Mouse (Mus musculus) intestine, embryonic 15.5 days (tissue): ENCODE results near the gene Dnajb13. TPM values are rescaled to one million over a fixed set of nuclear protein-coding genes. Genes with fewer than 3 reads are reported as not detected.

Experiments
- ATAC-seq: fragments of 200-750 bp; cut with Nextera tagmentation; 2 replicates; pipeline ENCODE4 v1.8.0; 2017; ENCODE audit warnings: moderate TSS enrichment, moderate library complexity
- H3K27ac ChIP-seq: fragments of 300-500 bp; sonication (generic); 2 replicates; pipeline ENCODE4 v1.5.1; 2015; ENCODE audit warnings: mild to moderate bottlenecking, inconsistent platforms
- H3K27me3 ChIP-seq: fragments of 300-500 bp; sonication (generic); replicated peaks from 2 replicates; pipeline ENCODE4 v1.6.1; 2015; ENCODE audit warnings: inconsistent platforms
- H3K36me3 ChIP-seq: fragments of 300-500 bp; sonication (generic); 2 replicates; pipeline ENCODE4 v1.6.1; 2015; ENCODE audit warnings: inconsistent platforms
- H3K4me1 ChIP-seq: fragments of 300-500 bp; sonication (generic); replicated peaks from 2 replicates; pipeline ENCODE4 v1.6.1; 2015; ENCODE audit warnings: inconsistent platforms
- H3K4me2 ChIP-seq: fragments of 300-500 bp; sonication (generic); replicated peaks from 2 replicates; pipeline ENCODE4 v1.6.1; 2015; ENCODE audit warnings: mild to moderate bottlenecking, inconsistent platforms
- H3K4me3 ChIP-seq: fragments of 300-500 bp; sonication (generic); replicated peaks from 2 replicates; pipeline ENCODE4 v1.5.1; 2015; ENCODE audit warnings: inconsistent platforms
- H3K9ac ChIP-seq: fragments of 300-500 bp; sonication (generic); 2 replicates; pipeline ENCODE4 v1.6.1; 2015; ENCODE audit warnings: inconsistent platforms
- H3K9me3 ChIP-seq: fragments of 300-500 bp; sonication (generic); 2 replicates; pipeline ENCODE4 v1.6.1; 2016; ENCODE audit warnings: inconsistent platforms
- WGBS: fragments of 180-500 bp; shearing (Covaris S2); methylation state at CpG from one replicate; pipeline ENCODE4 v1.1.7; 2015; 5-methylcytosine and 5-hydroxymethylcytosine counted together
- polyA plus RNA-seq: library from polyadenylated mRNA; unstranded; fragments of >200 nt; fragmentation: Nextera tagmentation; extraction: Ambion mirVana; gene quantifications from 2 replicates; pipeline ENCODE4 v1.2.1, GENCODE M21; 2015

The Dnajb13 gene
- polyA plus RNA-seq, 1 experiment from 2014 or later: 0.41 TPM

GRCm38 (mm10) chr7:100479823-100480164, 35.0 kb downstream of the Dnajb13 start:
- no peak for ATAC-seq
- H3K27ac ChIP-seq: no peak overlapping the region

GRCm38 (mm10) chr7:100479100-100479822, 35.5 kb downstream of the Dnajb13 start:
- Histone ChIP-seq H3K9me3 (no peaks in the 10 kb centered on the region), H3K9ac (no peak overlapping the region), H3K27ac (no peak overlapping the region), H3K27me3 (no peaks in the 10 kb centered on the region), H3K4me3 (no peak overlapping the region), H3K4me2 (no peak overlapping the region), H3K36me3 (no peaks in the 10 kb centered on the region), H3K4me1 (no peaks in the 10 kb centered on the region)
- WGBS: 78% methylated on average over 20 of the region's 20 CpGs
- no peak for ATAC-seq

More at GRCm38 (mm10) chr7:100479823-100480164, 35.0 kb downstream of the Dnajb13 start:
- H3K27me3 ChIP-seq: no peaks in the 10 kb centered on the region
- no peak overlapping the region for H3K9ac ChIP-seq
- no peak overlapping the region for H3K4me2 ChIP-seq
- 61% methylated on average over 15 of the region's 15 CpGs for WGBS
- H3K4me3 ChIP-seq: no peak overlapping the region
- H3K9me3 ChIP-seq: no peaks in the 10 kb centered on the region
- H3K4me1 ChIP-seq: no peaks in the 10 kb centered on the region
- H3K36me3 ChIP-seq: no peaks in the 10 kb centered on the region

GRCm38 (mm10) chr7:100474680-100475079, 40.1 kb downstream of the Dnajb13 start:
- H3K36me3 ChIP-seq: 0 out of 2 replicates have a peak, but pooled peaks cover 2% of the 10 kb centered on the region
- H3K27ac ChIP-seq: no peak overlapping the region
- no peaks in the 10 kb centered on the region for H3K4me1 ChIP-seq
- no peak overlapping the region for H3K9ac ChIP-seq
- H3K27me3 ChIP-seq: no peaks in the 10 kb centered on the region
- no peak for ATAC-seq
- H3K9me3 ChIP-seq: no peaks in the 10 kb centered on the region
- H3K4me2 ChIP-seq: no peak overlapping the region
- 39% methylated on average over 1 of the region's 1 CpGs for WGBS
- H3K4me3 ChIP-seq: no peak overlapping the region

GRCm38 (mm10) chr7:100473846-100474454, 40.8 kb downstream of the Dnajb13 start:
- H3K9ac ChIP-seq: no peak overlapping the region
- H3K4me2 ChIP-seq: no peak overlapping the region
- no peak overlapping the region for H3K27ac ChIP-seq
- ATAC-seq: no peak
- 0 out of 2 replicates have a peak, but pooled peaks cover 2% of the 10 kb centered on the region for H3K36me3 ChIP-seq
- WGBS: 75% methylated on average over 9 of the region's 9 CpGs
- no peaks in the 10 kb centered on the region for H3K4me1 ChIP-seq
- no peaks in the 10 kb centered on the region for H3K9me3 ChIP-seq
- no peak overlapping the region for H3K4me3 ChIP-seq
- no peaks in the 10 kb centered on the region for H3K27me3 ChIP-seq

GRCm38 (mm10) chr7:100472777-100473176, 42.0 kb downstream of the Dnajb13 start, which contains the start of gene Ucp3:
TSS of gene Ucp3 (plus strand) at chr7:100472990.
- H3K4me3 ChIP-seq: no peak within 1 kb of the TSS
- no peaks in the 10 kb centered on the region for H3K27me3 ChIP-seq
- H3K4me1 ChIP-seq: no peaks in the 10 kb centered on the region
- no peaks in the 10 kb centered on the region for H3K9me3 ChIP-seq
- no peak within 1 kb of the TSS for H3K9ac ChIP-seq
- no peak within 1 kb of the TSS for H3K27ac ChIP-seq
- H3K36me3 ChIP-seq: 0 out of 2 replicates have a peak, but pooled peaks cover 2% of the 10 kb centered on the region
- no peak for ATAC-seq
- 81% methylated on average over 6 of the region's 6 CpGs for WGBS
- H3K4me2 ChIP-seq: no peak within 1 kb of the TSS

GRCm38 (mm10) chr7:100471407-100471797, 43.4 kb downstream of the Dnajb13 start:
- Histone ChIP-seq H3K27me3 (no peaks in the 10 kb centered on the region), H3K9me3 (no peaks in the 10 kb centered on the region), H3K4me1 (no peaks in the 10 kb centered on the region), H3K36me3 (0 out of 2 replicates have a peak, but pooled peaks cover 2% of the 10 kb centered on the region), H3K27ac (no peak overlapping the region), H3K9ac (no peak overlapping the region), H3K4me2 (no peak overlapping the region), H3K4me3 (no peak overlapping the region)
- 100% methylated on average over 1 of the region's 1 CpGs for WGBS
- ATAC-seq: no peak

GRCm38 (mm10) chr7:100470796-100471406, 43.9 kb downstream of the Dnajb13 start:
- Histone ChIP-seq H3K36me3 (0 out of 2 replicates have a peak, but pooled peaks cover 2% of the 10 kb centered on the region), H3K4me2 (no peak overlapping the region), H3K4me3 (no peak overlapping the region), H3K9me3 (no peaks in the 10 kb centered on the region), H3K27ac (no peak overlapping the region), H3K4me1 (peaks cover under 1% of the 10 kb centered on the region), H3K9ac (no peak overlapping the region), H3K27me3 (no peaks in the 10 kb centered on the region)
- 89% methylated on average over 11 of the region's 11 CpGs for WGBS
- no peak for ATAC-seq

- Histone ChIP-seq H3K4me3 (no peak overlapping the region), H3K9ac (no peak overlapping the region), H3K4me2 (no peak overlapping the region), H3K27ac (no peak overlapping the region), H3K36me3 (0 out of 2 replicates have a peak, but pooled peaks cover 2% of the 10 kb centered on the region), H3K4me1 (peaks cover 11% of the 10 kb centered on the region), H3K9me3 (no peaks in the 10 kb centered on the region), H3K27me3 (no peaks in the 10 kb centered on the region)
- no peak for ATAC-seq
- WGBS: 95% methylated on average over 1 of the region's 1 CpGs
Measured at GRCm38 (mm10) chr7:100469502-100469901, 45.3 kb downstream of the Dnajb13 start.

- ATAC-seq: no peak
- 0 out of 2 replicates have a peak, but pooled peaks cover 2% of the 10 kb centered on the region for H3K36me3 ChIP-seq
- H3K4me2 ChIP-seq: no peak overlapping the region
- peaks cover 11% of the 10 kb centered on the region for H3K4me1 ChIP-seq
- no peaks in the 10 kb centered on the region for H3K27me3 ChIP-seq
- H3K4me3 ChIP-seq: no peak overlapping the region
- no peaks in the 10 kb centered on the region for H3K9me3 ChIP-seq
- H3K9ac ChIP-seq: no peak overlapping the region
- no peak overlapping the region for H3K27ac ChIP-seq
- 86% methylated on average over 6 of the region's 6 CpGs for WGBS
Measured at GRCm38 (mm10) chr7:100468761-100469160, 46.0 kb downstream of the Dnajb13 start.

- H3K9ac ChIP-seq: no peak overlapping the region
- H3K4me1 ChIP-seq: peaks cover 11% of the 10 kb centered on the region
- WGBS: 85% methylated on average over 11 of the region's 11 CpGs
- peak; percentile 79 for ATAC-seq
- no peak overlapping the region for H3K4me3 ChIP-seq
- H3K27ac ChIP-seq: no peak overlapping the region
- 0 out of 2 replicates have a peak, but pooled peaks cover 2% of the 10 kb centered on the region for H3K36me3 ChIP-seq
- no peaks in the 10 kb centered on the region for H3K27me3 ChIP-seq
- H3K4me2 ChIP-seq: no peak overlapping the region
- no peaks in the 10 kb centered on the region for H3K9me3 ChIP-seq
Measured at GRCm38 (mm10) chr7:100466781-100467510, 47.8 kb downstream of the Dnajb13 start.

- Histone ChIP-seq H3K4me1 (peaks cover 11% of the 10 kb centered on the region), H3K27ac (peak overlapping the region; percentile 58), H3K9ac (0 out of 2 replicates have a peak overlapping the region, but pooled peaks have one; percentile 28), H3K36me3 (0 out of 2 replicates have a peak, but pooled peaks cover 2% of the 10 kb centered on the region), H3K4me3 (no peak overlapping the region), H3K27me3 (no peaks in the 10 kb centered on the region), H3K4me2 (peak overlapping the region; percentile 35), H3K9me3 (no peaks in the 10 kb centered on the region)
- ATAC-seq: peak; percentile 83
- 37% methylated on average over 5 of the region's 5 CpGs for WGBS
Measured at GRCm38 (mm10) chr7:100465656-100466309, 49.0 kb downstream of the Dnajb13 start.
